Mouse (Mus musculus): ENCODE data around the gene Kcnq1. TPM values are rescaled to one million over a fixed set of nuclear protein-coding genes. Genes with fewer than 3 reads are reported as not detected.
A peak's percentile ranks its signal among the peaks of the same experiment; 100 is the strongest.

The Kcnq1 gene
- polyA plus RNA-seq, 1 experiment from 2014 or later: 0.73 TPM

DNA sequence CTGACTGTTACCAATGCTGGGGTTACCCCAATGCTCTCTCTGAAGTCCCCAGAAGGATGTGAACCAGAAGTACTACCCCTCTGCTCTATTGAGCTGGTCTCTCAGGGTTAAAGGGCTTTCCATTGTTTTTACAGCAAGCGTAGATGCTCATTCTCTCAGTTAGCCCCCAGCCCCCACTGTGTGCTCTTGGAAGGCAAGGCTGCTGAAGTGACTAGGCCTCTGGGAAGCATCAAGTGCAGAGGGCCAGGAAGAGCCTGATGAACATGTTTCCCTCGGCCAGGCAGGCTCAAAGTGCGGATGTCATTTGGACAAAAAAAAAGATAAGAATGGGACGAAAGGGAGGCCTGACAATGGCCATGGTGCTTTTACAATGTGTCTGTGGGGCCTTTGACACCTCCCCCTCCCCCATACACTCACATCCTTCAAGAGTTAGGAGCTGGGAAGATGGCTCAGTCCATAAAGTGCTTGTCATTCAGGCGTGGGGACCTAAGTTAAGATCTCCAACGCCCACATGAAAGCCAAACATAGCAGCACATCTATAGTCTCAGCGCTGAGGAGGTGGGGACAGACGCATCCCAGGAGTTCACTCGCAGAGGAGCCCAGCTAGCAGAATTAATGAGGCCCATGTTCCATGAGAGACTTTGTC, 196.6 kb downstream of the Kcnq1 start:
- ATAC-seq (ENCODE audit: insufficient number of reproducible peaks, insufficient read depth, low FRiP score, low TSS enrichment): no peak
- H3K27ac ChIP-seq: no peak overlapping the region
- H3K36me3 ChIP-seq: no peaks in the 10 kb centered on the region
- H3K4me2 ChIP-seq (replicated peaks): no peak overlapping the region
- peaks cover 40% of the 10 kb centered on the region for H3K4me1 ChIP-seq
- H3K9ac ChIP-seq: no peak overlapping the region
- no peaks in the 10 kb centered on the region for H3K27me3 ChIP-seq
- WGBS: 70% methylated on average over 9 of the region's 9 CpGs
- no peaks in the 10 kb centered on the region for H3K9me3 ChIP-seq
- no peak overlapping the region for H3K4me3 ChIP-seq

DNA sequence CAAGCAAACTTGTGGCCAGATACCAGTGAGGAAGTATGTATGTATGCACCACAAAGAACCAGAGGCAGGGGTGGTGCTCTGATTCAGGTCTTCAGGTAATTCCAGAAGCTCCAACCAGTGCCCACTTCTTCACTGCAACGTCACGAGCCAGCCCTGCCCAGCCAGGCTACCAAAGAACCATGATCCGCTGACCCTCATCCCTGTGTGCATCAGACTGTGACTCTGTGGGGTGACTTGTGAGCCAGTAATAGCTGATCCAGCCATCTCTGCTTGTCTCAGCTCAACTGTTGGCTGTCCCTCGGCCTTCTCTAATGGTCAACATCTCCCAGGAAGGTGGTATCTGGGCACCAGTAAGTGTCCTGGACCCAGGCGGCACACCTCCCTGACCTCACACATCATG, 197.4 kb downstream of the Kcnq1 start:
- no peak overlapping the region for H3K9ac ChIP-seq
- WGBS: 96% methylated on average over 5 of the region's 5 CpGs
- H3K4me2 ChIP-seq (replicated peaks): no peak overlapping the region
- H3K27me3 ChIP-seq: no peaks in the 10 kb centered on the region
- peaks cover 40% of the 10 kb centered on the region for H3K4me1 ChIP-seq
- no peak overlapping the region for H3K4me3 ChIP-seq
- no peaks in the 10 kb centered on the region for H3K36me3 ChIP-seq
- no peak for ATAC-seq (ENCODE audit: insufficient number of reproducible peaks, insufficient read depth, low FRiP score, low TSS enrichment)
- H3K27ac ChIP-seq: no peak overlapping the region
- H3K9me3 ChIP-seq: no peaks in the 10 kb centered on the region

DNA sequence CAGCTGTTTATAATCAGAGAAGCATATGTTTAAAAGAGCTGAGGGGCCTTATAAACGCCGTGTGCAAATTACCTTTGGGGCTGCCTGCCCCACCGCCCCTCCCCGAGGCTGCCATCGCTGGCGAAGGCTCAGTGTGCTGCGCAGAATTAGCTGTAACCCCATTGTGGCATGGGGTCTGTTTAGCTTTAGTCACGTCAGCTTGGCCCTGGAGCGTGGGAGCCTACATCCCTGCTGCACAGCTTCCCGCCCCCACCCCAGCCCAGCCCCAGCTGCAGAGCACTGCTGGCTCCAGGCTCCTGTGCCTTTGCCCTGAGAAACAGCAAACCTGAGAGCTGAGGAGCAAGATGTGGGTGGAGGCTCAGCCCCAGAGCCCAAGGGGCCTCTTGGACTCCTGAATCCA, 199.6 kb downstream of the Kcnq1 start:
- Histone ChIP-seq H3K36me3 (no peaks in the 10 kb centered on the region), H3K4me2 (replicated peaks) (peak overlapping the region; percentile 24; the same call in 1 of the 2 replicates), H3K4me3 (no peak overlapping the region), H3K4me1 (peaks cover 41% of the 10 kb centered on the region), H3K27ac (peak overlapping the region; percentile 80), H3K9me3 (no peaks in the 10 kb centered on the region), H3K27me3 (no peaks in the 10 kb centered on the region), H3K9ac (no peak overlapping the region)
- ATAC-seq (ENCODE audit: insufficient number of reproducible peaks, insufficient read depth, low FRiP score, low TSS enrichment): peak; percentile 92
- WGBS: 22% methylated on average over 10 of the region's 10 CpGs

- H3K4me1 ChIP-seq: peaks cover 41% of the 10 kb centered on the region
- H3K9ac ChIP-seq: no peak overlapping the region
- H3K4me2 ChIP-seq (replicated peaks): no peak overlapping the region
- no peaks in the 10 kb centered on the region for H3K9me3 ChIP-seq
- H3K36me3 ChIP-seq: no peaks in the 10 kb centered on the region
- ATAC-seq (ENCODE audit: insufficient number of reproducible peaks, insufficient read depth, low FRiP score, low TSS enrichment): no peak
- 84% methylated on average over 1 of the region's 1 CpGs for WGBS
- no peaks in the 10 kb centered on the region for H3K27me3 ChIP-seq
- no peak overlapping the region for H3K27ac ChIP-seq
- no peak overlapping the region for H3K4me3 ChIP-seq
Measured at GRCm38 (mm10) chr7:143308001-143308400, 201.8 kb downstream of the Kcnq1 start.

- 49% methylated on average over 3 of the region's 3 CpGs for WGBS
- Histone ChIP-seq H3K9ac (no peak overlapping the region), H3K27ac (peak overlapping the region; percentile 91), H3K27me3 (no peaks in the 10 kb centered on the region), H3K4me1 (peaks cover 44% of the 10 kb centered on the region), H3K36me3 (no peaks in the 10 kb centered on the region), H3K4me3 (no peak overlapping the region), H3K4me2 (replicated peaks) (no peak overlapping the region), H3K9me3 (no peaks in the 10 kb centered on the region)
- ATAC-seq (ENCODE audit: insufficient number of reproducible peaks, insufficient read depth, low FRiP score, low TSS enrichment): no peak
Measured at GRCm38 (mm10) chr7:143310311-143310710, 204.1 kb downstream of the Kcnq1 start.

GRCm38 (mm10) chr7:143310847-143311246, 204.7 kb downstream of the Kcnq1 start:
- Histone ChIP-seq H3K9ac (no peak overlapping the region), H3K36me3 (no peaks in the 10 kb centered on the region), H3K4me3 (no peak overlapping the region), H3K27ac (peak overlapping the region; percentile 91), H3K27me3 (no peaks in the 10 kb centered on the region), H3K4me1 (peaks cover 44% of the 10 kb centered on the region), H3K4me2 (replicated peaks) (no peak overlapping the region), H3K9me3 (no peaks in the 10 kb centered on the region)
- 18% methylated on average over 8 of the region's 8 CpGs for WGBS
- peak; percentile 77 for ATAC-seq (ENCODE audit: insufficient number of reproducible peaks, insufficient read depth, low FRiP score, low TSS enrichment)

DNA sequence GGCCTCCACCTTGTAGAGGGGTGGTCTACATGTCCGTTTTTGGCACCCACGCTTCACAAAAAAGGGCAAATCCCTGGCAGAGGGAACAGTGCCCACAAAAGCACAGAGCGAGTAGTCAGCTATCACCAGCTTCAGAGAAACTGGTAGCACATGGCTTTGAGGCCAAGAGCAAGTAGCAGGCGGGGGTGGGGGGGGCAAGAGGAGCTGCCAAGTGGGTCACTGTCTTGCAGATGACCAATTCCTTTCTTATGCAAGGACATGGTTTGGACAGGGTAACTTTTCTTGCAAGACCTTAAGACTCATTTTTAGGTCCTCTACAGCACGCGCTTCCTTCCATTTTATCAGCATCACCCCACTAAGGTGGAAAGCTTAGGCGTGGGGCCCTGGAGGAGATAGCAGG, 205.3 kb downstream of the Kcnq1 start:
- H3K27me3 ChIP-seq: no peaks in the 10 kb centered on the region
- H3K4me1 ChIP-seq: peaks cover 41% of the 10 kb centered on the region
- 85% methylated on average over 7 of the region's 7 CpGs for WGBS

DNA sequence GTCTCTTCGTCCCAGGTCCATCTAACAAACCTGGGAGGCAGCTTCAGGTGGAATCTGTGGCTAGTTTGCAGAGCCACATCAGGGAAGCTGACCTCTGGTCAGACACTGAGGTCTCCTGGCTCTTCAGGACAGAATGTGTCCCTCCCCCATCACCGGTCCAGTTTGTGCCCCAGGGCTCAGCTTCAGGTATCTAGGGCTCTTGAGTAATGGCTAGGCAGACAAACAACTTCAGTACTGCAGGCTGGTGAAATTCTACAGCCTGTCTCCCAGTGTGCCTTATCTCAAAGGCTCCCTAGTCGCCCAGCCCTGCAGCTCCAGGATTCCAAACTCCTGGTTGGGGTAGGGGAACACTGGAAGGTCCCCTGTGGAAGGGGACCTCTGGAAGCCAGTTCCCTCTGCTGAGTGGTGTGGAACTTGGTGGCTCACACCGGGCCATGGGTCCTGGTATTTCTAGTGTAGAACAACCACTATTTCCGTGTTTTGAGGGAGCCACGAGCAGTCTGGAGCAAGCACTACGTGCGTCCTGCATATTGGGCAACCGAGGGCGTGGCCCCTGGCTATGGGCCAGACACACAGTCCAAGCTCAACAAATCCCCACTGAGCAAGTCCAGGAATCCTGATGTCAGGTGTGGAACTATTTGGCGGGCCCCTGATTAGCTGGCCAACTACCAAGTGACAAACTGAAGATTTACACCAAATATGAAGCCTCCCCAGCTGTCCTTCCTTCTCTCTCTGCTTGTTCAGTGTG, 207.6 kb downstream of the Kcnq1 start:
- Histone ChIP-seq H3K36me3 (no peaks in the 10 kb centered on the region), H3K9me3 (no peaks in the 10 kb centered on the region), H3K4me1 (peaks cover 41% of the 10 kb centered on the region), H3K9ac (no peak overlapping the region), H3K27me3 (no peaks in the 10 kb centered on the region), H3K27ac (no peak overlapping the region; the same call in 1 of the 2 replicates), H3K4me2 (replicated peaks) (no peak overlapping the region), H3K4me3 (no peak overlapping the region)
- 75% methylated on average over 11 of the region's 11 CpGs for WGBS
- no peak for ATAC-seq (ENCODE audit: insufficient number of reproducible peaks, insufficient read depth, low FRiP score, low TSS enrichment)

More for the DNA sequence above, 205.3 kb downstream of the Kcnq1 start:
- Histone ChIP-seq H3K9me3 (no peaks in the 10 kb centered on the region), H3K4me2 (replicated peaks) (no peak overlapping the region), H3K9ac (no peak overlapping the region), H3K36me3 (no peaks in the 10 kb centered on the region), H3K27ac (peak overlapping the region; percentile 91), H3K4me3 (no peak overlapping the region)
- ATAC-seq (ENCODE audit: insufficient number of reproducible peaks, insufficient read depth, low FRiP score, low TSS enrichment): no peak

- no peaks in the 10 kb centered on the region for H3K36me3 ChIP-seq
- H3K4me3 ChIP-seq: no peak overlapping the region
- WGBS: 35% methylated on average over 5 of the region's 5 CpGs
- ATAC-seq (ENCODE audit: insufficient number of reproducible peaks, insufficient read depth, low FRiP score, low TSS enrichment): no peak
- H3K4me1 ChIP-seq: peaks cover 25% of the 10 kb centered on the region
- no peaks in the 10 kb centered on the region for H3K9me3 ChIP-seq
- no peak overlapping the region for H3K4me2 ChIP-seq (replicated peaks)
- H3K27me3 ChIP-seq: no peaks in the 10 kb centered on the region
- no peak overlapping the region for H3K27ac ChIP-seq
- no peak overlapping the region for H3K9ac ChIP-seq
Measured at GRCm38 (mm10) chr7:143318512-143318911, 212.3 kb downstream of the Kcnq1 start.

DNA sequence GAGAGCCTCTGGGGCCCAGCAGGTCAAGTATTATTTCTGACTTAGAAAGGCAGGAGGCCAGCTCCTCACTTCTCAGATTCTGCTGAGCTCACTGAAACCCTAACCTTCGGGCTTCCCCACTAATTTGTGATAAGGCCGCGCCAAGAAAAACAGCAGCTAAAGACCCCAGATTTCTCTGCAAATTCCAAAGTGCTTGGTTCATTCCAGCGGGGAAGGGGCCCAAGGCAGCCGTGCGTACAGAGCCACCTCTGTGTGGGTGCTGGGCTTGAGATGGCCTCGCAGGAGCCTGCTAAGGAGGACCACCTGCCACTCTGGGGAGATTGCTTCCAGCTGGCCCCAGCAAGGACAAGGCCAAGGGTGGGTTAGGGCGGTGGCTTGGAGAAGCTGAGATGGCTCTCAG, 214.2 kb downstream of the Kcnq1 start:
- 39% methylated on average over 8 of the region's 8 CpGs for WGBS
- H3K9me3 ChIP-seq: no peaks in the 10 kb centered on the region
- H3K27me3 ChIP-seq: no peaks in the 10 kb centered on the region
- 0 out of 2 replicates have a peak overlapping the region, but pooled peaks have one; percentile 32 for H3K27ac ChIP-seq
- ATAC-seq (ENCODE audit: insufficient number of reproducible peaks, insufficient read depth, low FRiP score, low TSS enrichment): peak; percentile 44; the same call in 1 of the 2 replicates
- H3K9ac ChIP-seq: no peak overlapping the region
- no peaks in the 10 kb centered on the region for H3K36me3 ChIP-seq
- H3K4me3 ChIP-seq: no peak overlapping the region
- no peak overlapping the region for H3K4me2 ChIP-seq (replicated peaks)
- H3K4me1 ChIP-seq: peaks cover 12% of the 10 kb centered on the region

GRCm38 (mm10) chr7:143325051-143325450, 218.9 kb downstream of the Kcnq1 start:
- no peak for ATAC-seq (ENCODE audit: insufficient number of reproducible peaks, insufficient read depth, low FRiP score, low TSS enrichment)

More at GRCm38 (mm10) chr7:143325051-143325450, 218.9 kb downstream of the Kcnq1 start:
- peaks cover 9% of the 10 kb centered on the region for H3K4me1 ChIP-seq
- H3K4me3 ChIP-seq: no peak overlapping the region
- H3K4me2 ChIP-seq (replicated peaks): no peak overlapping the region
- no peaks in the 10 kb centered on the region for H3K27me3 ChIP-seq
- H3K36me3 ChIP-seq: no peaks in the 10 kb centered on the region
- WGBS: 38% methylated on average over 16 of the region's 16 CpGs
- H3K27ac ChIP-seq: no peak overlapping the region
- H3K9me3 ChIP-seq: no peaks in the 10 kb centered on the region
- no peak overlapping the region for H3K9ac ChIP-seq

Data from embryonic facial prominence, embryonic 12.5 days (tissue).